Mouse (Mus musculus) bone marrow, adult 2 months (tissue): Measurements from ENCODE around the gene Hoxd3.

Source experiments
- CTCF ChIP-seq: fragments of 200-500 bp; IDR thresholded peaks from 2 replicates; pipeline ENCODE4 v1.5.1; 2011; ENCODE audit warnings: low read length, control low read depth; ENCODE audit not compliant: control insufficient read depth, insufficient read depth
- POLR2A ChIP-seq: fragments of 200-500 bp; IDR thresholded peaks from 2 replicates; pipeline ENCODE4 v1.6.1; 2011; ENCODE audit warnings: low read depth, mild to moderate bottlenecking, control low read depth, low read length, borderline replicate concordance; ENCODE audit not compliant: control insufficient read depth

DNA sequence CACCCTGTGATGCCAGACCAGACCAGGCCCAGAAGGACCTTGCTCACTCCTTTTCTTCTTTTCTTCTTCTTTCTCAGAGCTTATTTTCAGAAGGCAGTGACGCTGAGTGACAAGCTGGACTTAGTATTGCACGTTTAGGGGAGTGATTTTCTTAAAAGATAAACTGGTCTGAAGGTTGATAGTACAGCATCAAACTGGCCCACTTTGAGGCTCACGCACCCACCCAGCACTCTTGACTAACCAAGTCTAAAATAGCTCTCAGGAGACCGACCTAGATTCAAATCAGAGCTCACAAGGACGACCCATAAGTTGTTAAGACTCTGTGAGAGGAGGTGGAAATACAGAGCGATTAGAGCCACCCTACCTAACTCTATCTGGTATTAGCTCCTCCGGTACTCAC is 45.3 kb upstream of the Hoxd3 start:
- TF ChIP-seq POLR2A, result no peak
- TF ChIP-seq CTCF, result no peak
